Mouse (Mus musculus) liver, embryonic 12.5 days (tissue): Measurements from ENCODE around the gene Csdc2. TPM values are rescaled to one million over a fixed set of nuclear protein-coding genes. Genes with fewer than 3 reads are reported as not detected.
"Not testable (repeated sequence)": the region's sequence is repeated elsewhere in the genome, so short reads cannot be mapped to it uniquely, and the experiment has no call there.

Experiments
- ATAC-seq: fragments of 200-750 bp; cut with Nextera tagmentation; 2 replicates; pipeline ENCODE4 v1.8.0; 2017; ENCODE audit warnings: moderate number of reproducible peaks, mild to moderate bottlenecking, moderate library complexity
- H3K27ac ChIP-seq: fragments of 300-500 bp; sonication (generic); 2 replicates; pipeline ENCODE4 v1.5.1; 2016; ENCODE audit warnings: mild to moderate bottlenecking
- H3K27me3 ChIP-seq: fragments of 300-500 bp; sonication (generic); replicated peaks from 2 replicates; pipeline ENCODE4 v1.6.1; 2016; ENCODE audit warnings: mild to moderate bottlenecking, moderate library complexity
- H3K36me3 ChIP-seq: fragments of 300-500 bp; sonication (generic); 2 replicates; pipeline ENCODE4 v1.6.1; 2016; ENCODE audit warnings: mild to moderate bottlenecking, moderate library complexity
- H3K4me1 ChIP-seq: fragments of 300-500 bp; sonication (generic); 2 replicates; pipeline ENCODE4 v1.6.1; 2016
- H3K4me2 ChIP-seq: fragments of 300-500 bp; sonication (generic); 2 replicates; pipeline ENCODE4 v1.6.1; 2016; ENCODE audit warnings: mild to moderate bottlenecking, moderate library complexity
- H3K4me3 ChIP-seq: fragments of 300-500 bp; sonication (generic); 2 replicates; pipeline ENCODE4 v1.5.1; 2016; ENCODE audit warnings: mild to moderate bottlenecking, moderate library complexity
- H3K9ac ChIP-seq: fragments of 300-500 bp; sonication (generic); 2 replicates; pipeline ENCODE4 v1.6.1; 2016; ENCODE audit warnings: mild to moderate bottlenecking, moderate library complexity
- H3K9me3 ChIP-seq: fragments of 300-500 bp; sonication (generic); replicated peaks from 2 replicates; pipeline ENCODE4 v1.6.1; 2016; ENCODE audit warnings: mild to moderate bottlenecking, moderate library complexity
- WGBS: fragments of 180-500 bp; shearing (Covaris S2); methylation state at CpG from one replicate; pipeline ENCODE4 v1.1.7; 2016; ENCODE audit not compliant: insufficient replicate concordance; 5-methylcytosine and 5-hydroxymethylcytosine counted together
- polyA plus RNA-seq: library from polyadenylated mRNA; unstranded; fragments of >200 nt; fragmentation: Nextera tagmentation; extraction: Ambion mirVana; gene quantifications from 2 replicates; pipeline ENCODE4 v1.2.1, GENCODE M21; 2016

Csdc2 gene
- polyA plus RNA-seq, 1 experiment from 2014 or later, result 1.8 TPM

DNA sequence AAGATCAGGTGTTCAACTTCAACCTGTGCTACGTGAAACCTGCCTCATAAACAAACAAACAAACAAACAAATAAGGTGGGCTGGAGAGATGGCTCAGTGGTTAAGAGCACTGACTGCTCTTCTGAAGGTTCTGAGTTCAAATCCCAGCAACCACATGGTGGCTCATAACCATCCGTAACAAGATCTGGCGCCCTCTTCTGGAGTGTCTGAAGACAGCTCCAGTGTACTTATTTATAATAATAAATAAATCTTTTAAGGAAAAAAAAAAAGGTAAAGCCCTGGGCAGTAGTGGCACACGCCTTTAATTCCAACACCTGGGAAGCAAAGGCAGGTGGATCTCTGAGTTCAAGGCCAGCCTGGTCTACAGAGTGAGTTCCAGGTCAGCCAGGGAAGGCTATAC is 27.8 kb upstream of the Csdc2 start:
- H3K4me3 ChIP-seq, H3K4me2 ChIP-seq, ATAC-seq, H3K9ac ChIP-seq, H3K27me3 ChIP-seq, H3K4me1 ChIP-seq, H3K9me3 ChIP-seq, H3K27ac ChIP-seq: not testable (repeated sequence)
- peaks cover 100% of the 10 kb centered on the region for H3K36me3 ChIP-seq
- WGBS, result 73% methylated on average over 4 of the region's 4 CpGs

DNA sequence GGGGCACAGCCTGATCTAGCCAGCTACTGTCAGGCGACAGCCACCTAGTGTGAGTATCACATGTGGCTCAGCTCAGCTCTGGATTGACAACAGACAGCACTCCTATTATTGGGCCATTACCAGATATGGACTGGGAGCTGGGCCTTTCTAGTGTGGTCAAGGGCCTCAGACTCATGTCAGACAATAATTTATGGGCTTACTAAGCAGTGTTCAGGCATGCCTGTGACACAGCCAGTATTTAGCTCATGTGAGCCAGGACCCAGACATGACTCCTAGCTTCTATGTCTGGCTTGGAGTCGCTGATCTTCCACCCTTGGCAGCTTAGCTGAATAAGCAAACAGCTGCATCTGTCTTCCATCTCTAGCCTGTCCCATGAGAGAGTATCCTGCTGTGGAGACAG is 24.1 kb upstream of the Csdc2 start:
- no peaks in the 10 kb centered on the region for H3K9me3 ChIP-seq
- H3K27me3 ChIP-seq, result no peaks in the 10 kb centered on the region
- H3K4me3 ChIP-seq, result no peak overlapping the region
- H3K4me1 ChIP-seq, result peaks cover 30% of the 10 kb centered on the region
- no peak overlapping the region for H3K9ac ChIP-seq
- no peak for ATAC-seq
- H3K36me3 ChIP-seq, result peaks cover 100% of the 10 kb centered on the region
- no peak overlapping the region for H3K4me2 ChIP-seq
- WGBS, result 72% methylated on average over 2 of the region's 2 CpGs
- no peak overlapping the region for H3K27ac ChIP-seq

- ATAC-seq, result peak; percentile 59
- Histone ChIP-seq H3K4me1 (peaks cover 33% of the 10 kb centered on the region), H3K27ac (peak overlapping the region; percentile 53), H3K9me3 (no peaks in the 10 kb centered on the region), H3K27me3 (no peaks in the 10 kb centered on the region), H3K9ac (0 out of 2 replicates have a peak overlapping the region, but pooled peaks have one; percentile 14), H3K4me3 (no peak overlapping the region), H3K4me2 (peak overlapping the region; percentile 6; the same call in 1 of the 2 replicates), H3K36me3 (peaks cover 97% of the 10 kb centered on the region)
- 48% methylated on average over 5 of the region's 5 CpGs for WGBS
Observed at GRCm38 (mm10) chr15:81914668-81915067, 21.9 kb upstream of the Csdc2 start.

GRCm38 (mm10) chr15:81915663-81916062 is 20.9 kb upstream of the Csdc2 start:
- Histone ChIP-seq H3K9ac (no peak overlapping the region), H3K4me1 (peaks cover 33% of the 10 kb centered on the region), H3K36me3 (peaks cover 94% of the 10 kb centered on the region), H3K27ac (peak overlapping the region; percentile 52), H3K4me2 (no peak overlapping the region), H3K9me3 (no peaks in the 10 kb centered on the region), H3K4me3 (no peak overlapping the region), H3K27me3 (no peaks in the 10 kb centered on the region)
- no peak for ATAC-seq
- 70% methylated on average over 5 of the region's 5 CpGs for WGBS

DNA sequence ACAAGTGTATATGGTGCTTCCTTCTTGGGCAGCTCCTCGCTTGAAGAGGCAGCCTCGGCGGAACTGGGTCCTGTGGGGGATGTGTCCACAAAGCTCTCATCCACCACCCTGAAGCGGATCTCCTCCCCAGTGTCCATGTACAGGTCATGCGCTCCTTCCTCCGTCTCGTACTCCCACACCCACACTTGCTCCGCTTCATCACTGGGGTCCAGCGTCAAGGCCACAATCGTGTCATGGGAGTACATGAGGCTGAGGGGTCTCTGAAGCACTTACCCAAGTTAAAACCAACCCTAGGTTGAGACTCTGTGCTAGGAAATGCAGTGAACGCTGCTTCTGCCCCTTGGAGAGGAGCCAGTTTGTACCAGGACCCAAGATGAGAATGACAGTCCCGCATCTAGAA is 19.4 kb upstream of the Csdc2 start:
- Histone ChIP-seq H3K27ac (no peak overlapping the region), H3K36me3 (peaks cover 94% of the 10 kb centered on the region), H3K4me2 (no peak overlapping the region), H3K4me1 (peaks cover 36% of the 10 kb centered on the region), H3K27me3 (no peaks in the 10 kb centered on the region), H3K9ac (no peak overlapping the region), H3K4me3 (no peak overlapping the region), H3K9me3 (no peaks in the 10 kb centered on the region)
- ATAC-seq, result no peak
- WGBS, result 87% methylated on average over 12 of the region's 12 CpGs

GRCm38 (mm10) chr15:81917621-81918463 is 18.7 kb upstream of the Csdc2 start:
- Histone ChIP-seq H3K27ac (no peak overlapping the region), H3K4me3 (no peak overlapping the region), H3K4me1 (peaks cover 33% of the 10 kb centered on the region), H3K27me3 (no peaks in the 10 kb centered on the region), H3K9ac (no peak overlapping the region), H3K4me2 (no peak overlapping the region), H3K36me3 (peaks cover 93% of the 10 kb centered on the region), H3K9me3 (no peaks in the 10 kb centered on the region)
- WGBS, result 52% methylated on average over 6 of the region's 6 CpGs
- peak; percentile 57 for ATAC-seq

DNA sequence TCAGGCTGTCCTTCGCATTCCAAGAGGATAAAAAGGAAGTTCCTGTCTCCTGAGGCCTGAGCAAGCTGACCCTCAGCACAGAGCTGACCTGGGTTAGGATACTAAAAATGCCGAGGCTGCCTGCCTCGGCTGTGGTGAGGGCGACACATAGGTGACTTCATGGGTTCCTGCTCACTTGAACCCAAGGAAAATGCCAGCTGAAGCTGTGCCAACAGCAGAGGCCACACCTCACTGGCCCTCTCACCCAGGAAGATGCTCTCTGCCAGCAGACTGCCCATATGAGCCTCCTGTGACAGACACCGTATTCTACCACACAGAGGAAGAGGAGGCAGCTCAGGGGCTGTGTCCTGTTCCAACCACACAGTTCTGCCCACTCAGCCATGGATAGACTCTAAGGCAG is 17.5 kb upstream of the Csdc2 start:
- H3K4me1 ChIP-seq, result peaks cover 39% of the 10 kb centered on the region
- no peaks in the 10 kb centered on the region for H3K9me3 ChIP-seq
- WGBS, result 73% methylated on average over 5 of the region's 5 CpGs

GRCm38 (mm10) chr15:81920546-81921217 is 15.9 kb upstream of the Csdc2 start:
- no peak overlapping the region for H3K27ac ChIP-seq
- no peak overlapping the region for H3K9ac ChIP-seq
- no peaks in the 10 kb centered on the region for H3K9me3 ChIP-seq
- no peak overlapping the region for H3K4me3 ChIP-seq
- WGBS, result 86% methylated on average over 10 of the region's 10 CpGs
- peaks cover 39% of the 10 kb centered on the region for H3K4me1 ChIP-seq
- no peak for ATAC-seq
- peaks cover 77% of the 10 kb centered on the region for H3K36me3 ChIP-seq
- no peaks in the 10 kb centered on the region for H3K27me3 ChIP-seq
- H3K4me2 ChIP-seq, result no peak overlapping the region

More for the DNA sequence above, 17.5 kb upstream of the Csdc2 start:
- Histone ChIP-seq H3K36me3 (peaks cover 91% of the 10 kb centered on the region), H3K27me3 (no peaks in the 10 kb centered on the region), H3K27ac (no peak overlapping the region), H3K4me3 (no peak overlapping the region), H3K9ac (no peak overlapping the region), H3K4me2 (no peak overlapping the region)
- ATAC-seq, result no peak

DNA sequence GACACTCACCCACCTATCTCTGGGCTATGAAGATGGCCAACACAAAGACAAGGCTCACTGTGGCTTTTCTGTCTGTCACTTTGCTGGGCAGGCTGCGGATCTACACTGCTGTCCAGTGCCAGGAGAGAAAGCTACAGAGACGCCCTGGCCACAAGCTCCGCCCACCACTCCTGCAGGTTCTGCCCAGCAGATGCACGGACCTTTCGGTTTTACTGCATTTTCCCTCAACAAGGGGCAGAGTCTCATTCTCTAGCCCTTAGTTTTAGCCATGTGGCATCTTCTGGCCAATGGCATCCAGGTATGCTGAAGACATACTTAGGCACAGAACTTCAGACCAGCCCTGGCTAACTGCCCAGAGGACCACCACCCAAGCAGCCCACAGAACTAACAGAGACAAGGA is 15.3 kb upstream of the Csdc2 start:
- peaks cover 71% of the 10 kb centered on the region for H3K36me3 ChIP-seq
- no peaks in the 10 kb centered on the region for H3K9me3 ChIP-seq
- no peak overlapping the region for H3K4me2 ChIP-seq
- no peak for ATAC-seq
- 75% methylated on average over 5 of the region's 5 CpGs for WGBS
- H3K9ac ChIP-seq, result no peak overlapping the region
- no peak overlapping the region for H3K4me3 ChIP-seq
- peaks cover 40% of the 10 kb centered on the region for H3K4me1 ChIP-seq
- H3K27ac ChIP-seq, result no peak overlapping the region
- H3K27me3 ChIP-seq, result no peaks in the 10 kb centered on the region

- ATAC-seq, result peak; percentile 72
- H3K4me1 ChIP-seq, result peaks cover 46% of the 10 kb centered on the region
- peaks cover 38% of the 10 kb centered on the region for H3K36me3 ChIP-seq
- no peaks in the 10 kb centered on the region for H3K9me3 ChIP-seq
- H3K4me3 ChIP-seq, result peak overlapping the region; percentile 72
- H3K9ac ChIP-seq, result peak overlapping the region; percentile 83
- WGBS, result 44% methylated on average over 11 of the region's 11 CpGs
- H3K27me3 ChIP-seq, result no peaks in the 10 kb centered on the region
- H3K27ac ChIP-seq, result peak overlapping the region; percentile 73
- peak overlapping the region; percentile 99 for H3K4me2 ChIP-seq
Observed at GRCm38 (mm10) chr15:81924933-81925332, 11.6 kb upstream of the Csdc2 start.

DNA sequence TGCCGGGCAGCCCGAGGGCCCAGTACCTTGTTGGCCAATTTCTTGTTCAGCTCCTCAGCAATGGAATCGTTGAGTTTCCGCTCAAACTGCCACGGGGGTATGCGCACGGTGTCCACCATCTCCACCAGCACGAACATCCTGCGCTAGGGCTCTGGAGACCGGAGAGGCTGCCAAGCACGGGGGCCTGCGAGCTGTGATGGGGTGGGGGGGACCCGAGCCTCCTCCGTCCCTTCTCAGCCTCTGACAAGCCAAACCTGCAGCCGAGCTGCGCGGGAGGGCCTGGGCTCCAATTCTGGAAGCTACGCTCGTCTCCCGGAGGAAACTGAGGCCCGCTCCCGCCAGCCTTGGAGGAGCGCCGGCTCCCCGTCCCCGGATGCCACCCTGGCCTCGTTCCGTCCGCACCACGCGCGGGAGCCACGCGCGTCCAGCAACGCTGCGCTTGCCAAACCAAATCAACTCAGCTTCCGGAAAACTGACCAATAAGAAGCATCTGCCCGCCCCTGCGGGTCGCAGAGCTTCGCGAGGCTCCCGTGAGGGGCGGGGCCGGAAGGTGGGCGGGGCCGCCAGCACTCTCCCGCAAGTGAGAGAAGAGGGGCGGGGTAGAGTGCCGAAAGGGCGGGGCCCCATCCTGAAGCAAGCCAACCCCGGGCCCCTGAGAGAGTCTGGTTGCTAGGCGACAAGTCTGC is 10.7 kb upstream of the Csdc2 start, which contains the start of gene Polr3h:
TSS of gene Polr3h (minus strand) at position 481 of the 686 bp plus-strand sequence.
- peak; percentile 91 for ATAC-seq
- H3K36me3 ChIP-seq, result peaks cover 31% of the 10 kb centered on the region
- WGBS, result under 1% methylated on average over 54 of the region's 54 CpGs
- no peaks in the 10 kb centered on the region for H3K9me3 ChIP-seq
- peak within 1 kb of the TSS; percentile 72 for H3K4me3 ChIP-seq
- peaks cover 46% of the 10 kb centered on the region for H3K4me1 ChIP-seq
- H3K4me2 ChIP-seq, result peak within 1 kb of the TSS; percentile 99
- no peaks in the 10 kb centered on the region for H3K27me3 ChIP-seq
- peak within 1 kb of the TSS; percentile 73 for H3K27ac ChIP-seq
- H3K9ac ChIP-seq, result peak within 1 kb of the TSS; percentile 83

GRCm38 (mm10) chr15:81926446-81926822 is 10.1 kb upstream of the Csdc2 start:
- ATAC-seq, result no peak
- Histone ChIP-seq H3K9ac (no peak overlapping the region), H3K4me1 (peaks cover 46% of the 10 kb centered on the region), H3K27me3 (no peaks in the 10 kb centered on the region), H3K36me3 (peaks cover 26% of the 10 kb centered on the region), H3K27ac (no peak overlapping the region), H3K9me3 (no peaks in the 10 kb centered on the region), H3K4me3 (no peak overlapping the region), H3K4me2 (peak overlapping the region; percentile 99)
- WGBS, result 39% methylated on average over 9 of the region's 9 CpGs
